Mouse (Mus musculus) spleen, adult 2 months (tissue): ENCODE measurements at regions not wholly inside any gene's neighbourhood (a gene's known extent, or its start where the extent isn't known, plus 50 kb on each side); places are given as distances from the start of the nearest gene placed in this dataset.

ENCODE experiments used
- DNase-seq, 2 experiments: peaks; one replicate each; pipeline versions ENCODE4 v3.0.0 to v3.0.0-alpha.2; 2012 to 2021; ENCODE audit warnings: low spot score in 2 of 2, low read depth in 1 of 2
- H3K27ac ChIP-seq: fragments of 200-500 bp; 2 replicates; pipeline ENCODE4 v1.5.1; 2012; ENCODE audit warnings: low read length, inconsistent platforms; ENCODE audit not compliant: insufficient read depth
- H3K27me3 ChIP-seq: fragments of 200-500 bp; 2 replicates; pipeline ENCODE4 v1.6.1; 2012; ENCODE audit warnings: mild to moderate bottlenecking, moderate library complexity, low read length, inconsistent platforms; ENCODE audit not compliant: control insufficient read depth, insufficient read depth
- H3K36me3 ChIP-seq: fragments of 200-500 bp; 2 replicates; pipeline ENCODE4 v1.6.1; 2012; ENCODE audit warnings: mild to moderate bottlenecking, low read length, inconsistent platforms; ENCODE audit not compliant: control insufficient read depth, insufficient read depth
- H3K4me1 ChIP-seq: fragments of 200-500 bp; 2 replicates; pipeline ENCODE4 v1.6.1; 2011; ENCODE audit warnings: inconsistent platforms; ENCODE audit not compliant: control insufficient read depth, insufficient read depth, insufficient read length
- H3K4me3 ChIP-seq: fragments of 200-500 bp; 2 replicates; pipeline ENCODE4 v1.5.1; 2011; ENCODE audit warnings: mild to moderate bottlenecking, inconsistent platforms; ENCODE audit not compliant: insufficient read depth, insufficient read length; ENCODE audit errors: extremely low read depth
- CTCF ChIP-seq: fragments of 200-500 bp; IDR thresholded peaks from 2 replicates; pipeline ENCODE4 v1.5.1; 2011; ENCODE audit warnings: mild to moderate bottlenecking, inconsistent platforms; ENCODE audit not compliant: insufficient read depth, insufficient read length, insufficient replicate concordance; ENCODE audit errors: extremely low read depth
- POLR2A ChIP-seq: fragments of 200-500 bp; IDR thresholded peaks from 2 replicates; pipeline ENCODE4 v1.6.1; 2011; ENCODE audit warnings: low read depth, low read length, inconsistent platforms
- WGBS: fragments of 180-500 bp; shearing (Covaris S2); methylation state at CpG from one replicate; pipeline ENCODE4 v1.1.7; 2018; 5-methylcytosine and 5-hydroxymethylcytosine counted together

DNA sequence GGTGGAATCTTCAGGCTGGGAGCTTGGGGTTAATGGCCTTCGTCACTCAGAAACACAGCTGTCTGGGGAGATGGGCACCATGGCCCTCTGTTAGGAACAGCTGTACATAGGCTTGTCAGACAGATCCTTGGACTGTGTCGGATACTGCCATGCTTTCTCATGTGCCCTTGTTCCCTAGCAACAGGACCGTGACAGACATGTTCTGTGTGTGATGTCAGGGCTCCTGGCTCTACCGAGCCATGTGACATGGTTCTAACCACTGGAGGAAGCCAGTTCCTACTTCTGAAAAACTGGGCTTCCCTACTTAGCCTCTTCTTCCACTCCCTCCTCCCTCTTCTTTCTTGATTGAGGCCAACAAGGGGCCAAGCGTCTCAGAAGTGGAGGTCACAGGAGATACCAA lies 232.7 kb downstream of the Prex1 start:
- Histone ChIP-seq H3K27me3 (no peaks in the 10 kb centered on the region), H3K4me1 (peaks cover 3% of the 10 kb centered on the region; the same call in 1 of the 2 replicates), H3K4me3 (no peak overlapping the region), H3K27ac (no peak overlapping the region), H3K36me3 (no peaks in the 10 kb centered on the region)
- no peak for DNase-seq
- no peak for TF ChIP-seq CTCF
- WGBS = 50% methylated on average over 5 of the region's 5 CpGs

DNA sequence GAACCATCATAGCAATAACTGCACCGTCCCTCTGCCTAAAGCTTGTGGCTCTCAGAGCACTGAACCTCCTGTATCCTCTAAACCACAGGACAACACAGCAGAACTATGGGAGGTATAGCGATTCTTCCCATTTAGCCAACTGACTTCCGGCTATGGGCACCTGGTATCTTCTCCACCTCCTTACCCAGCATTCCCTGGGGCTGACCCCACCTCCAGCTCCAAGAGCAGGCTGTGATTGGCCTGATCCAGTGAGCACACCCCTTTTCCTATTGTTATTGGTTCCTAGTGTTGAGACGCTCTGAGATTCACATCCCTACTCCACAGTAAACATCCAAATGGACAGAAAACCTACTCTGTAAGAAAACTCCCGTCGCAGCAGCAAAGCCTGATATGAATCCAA lies 236.7 kb downstream of the Prex1 start:
- WGBS = 92% methylated on average over 6 of the region's 6 CpGs
- Histone ChIP-seq H3K4me1 (peaks cover 8% of the 10 kb centered on the region; the same call in 1 of the 2 replicates), H3K36me3 (no peaks in the 10 kb centered on the region), H3K27me3 (no peaks in the 10 kb centered on the region), H3K27ac (no peak overlapping the region), H3K4me3 (no peak overlapping the region)
- TF ChIP-seq CTCF = no peak
- TF ChIP-seq POLR2A = no peak
- no peak for DNase-seq

DNA sequence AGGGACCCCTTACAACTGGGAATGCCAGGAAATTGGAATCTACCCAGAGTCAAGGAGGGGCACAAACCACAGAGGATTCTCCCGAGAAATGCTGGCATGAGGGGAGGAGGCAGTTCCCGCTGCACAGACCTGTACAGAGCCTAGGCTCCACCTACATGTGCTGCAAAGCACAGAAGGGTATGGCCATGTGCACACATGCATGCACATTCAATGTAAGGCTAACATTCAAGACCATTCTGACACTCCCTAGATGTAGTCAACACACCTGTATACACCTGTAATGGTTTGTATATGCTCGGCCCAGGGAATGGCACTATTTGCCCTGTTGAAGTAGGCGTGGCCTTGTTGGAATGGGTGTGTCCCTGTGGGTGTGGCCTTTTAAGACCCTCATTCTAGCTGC lies 238.0 kb downstream of the Prex1 start:
- H3K4me1 ChIP-seq = peaks cover 15% of the 10 kb centered on the region; the same call in 1 of the 2 replicates
- no peaks in the 10 kb centered on the region for H3K27me3 ChIP-seq
- H3K36me3 ChIP-seq = no peaks in the 10 kb centered on the region
- no peak overlapping the region for H3K27ac ChIP-seq
- H3K4me3 ChIP-seq = no peak overlapping the region
- WGBS = 90% methylated on average over 4 of the region's 4 CpGs
- TF ChIP-seq POLR2A (no peak), CTCF (no peak)
- DNase-seq = no peak

DNA sequence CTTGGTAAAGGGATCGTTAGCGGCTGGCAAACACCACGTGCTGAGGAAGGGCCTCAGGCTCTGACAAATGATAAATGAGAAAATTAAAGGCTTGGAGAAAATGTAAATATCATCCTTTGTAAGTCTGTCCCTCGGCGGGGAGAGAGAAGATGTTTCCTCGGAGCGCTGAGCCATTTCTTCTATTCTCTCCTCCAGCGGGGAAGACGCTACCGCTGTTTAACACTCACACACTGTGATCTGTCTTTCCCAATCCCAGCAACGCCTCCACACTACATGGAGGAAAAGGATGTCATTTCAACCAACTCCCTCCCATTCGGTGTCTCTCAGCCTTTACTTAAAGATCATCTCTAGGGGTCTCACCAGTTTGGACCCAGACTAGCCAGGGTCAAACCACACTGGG lies 239.0 kb downstream of the Prex1 start:
- no peak overlapping the region for H3K4me3 ChIP-seq
- TF ChIP-seq POLR2A (no peak), CTCF (no peak)
- peaks cover 18% of the 10 kb centered on the region; the same call in 1 of the 2 replicates for H3K4me1 ChIP-seq
- no peaks in the 10 kb centered on the region for H3K36me3 ChIP-seq
- no peak for DNase-seq
- H3K27ac ChIP-seq = no peak overlapping the region
- WGBS = 93% methylated on average over 12 of the region's 12 CpGs
- H3K27me3 ChIP-seq = no peaks in the 10 kb centered on the region

DNA sequence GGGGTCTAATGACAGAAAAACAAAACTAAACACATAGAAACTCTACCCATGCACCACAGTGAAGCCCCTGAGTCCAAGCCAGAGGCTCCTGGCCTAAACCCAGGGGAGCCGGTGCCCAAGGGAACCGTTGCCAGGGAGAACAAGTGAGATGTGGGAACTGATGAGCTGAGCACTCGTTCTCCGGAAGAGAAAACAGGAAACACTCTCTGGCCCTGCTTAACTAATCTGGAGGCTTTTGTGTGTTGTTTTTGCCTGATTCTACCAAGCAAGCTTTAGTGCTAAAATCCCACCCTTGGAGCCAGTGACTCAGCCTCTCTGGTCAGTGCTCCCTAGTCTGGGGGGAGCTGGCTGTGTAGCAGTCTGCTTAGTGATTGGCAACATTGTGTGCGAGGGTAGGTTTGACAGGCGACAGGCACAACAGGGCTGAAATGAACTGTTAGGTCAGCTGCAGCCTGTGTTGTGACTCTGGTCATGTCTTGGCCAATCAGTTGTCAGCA lies 242.3 kb downstream of the Prex1 start:
- no peaks in the 10 kb centered on the region for H3K36me3 ChIP-seq
- H3K4me1 ChIP-seq = peaks cover 36% of the 10 kb centered on the region; the same call in 1 of the 2 replicates
- TF ChIP-seq POLR2A = no peak
- no peak for TF ChIP-seq CTCF
- no peaks in the 10 kb centered on the region for H3K27me3 ChIP-seq
- H3K27ac ChIP-seq = peak overlapping the region; percentile 65
- H3K4me3 ChIP-seq = no peak overlapping the region
- WGBS = 20% methylated on average over 6 of the region's 6 CpGs
- no peak for DNase-seq

DNA sequence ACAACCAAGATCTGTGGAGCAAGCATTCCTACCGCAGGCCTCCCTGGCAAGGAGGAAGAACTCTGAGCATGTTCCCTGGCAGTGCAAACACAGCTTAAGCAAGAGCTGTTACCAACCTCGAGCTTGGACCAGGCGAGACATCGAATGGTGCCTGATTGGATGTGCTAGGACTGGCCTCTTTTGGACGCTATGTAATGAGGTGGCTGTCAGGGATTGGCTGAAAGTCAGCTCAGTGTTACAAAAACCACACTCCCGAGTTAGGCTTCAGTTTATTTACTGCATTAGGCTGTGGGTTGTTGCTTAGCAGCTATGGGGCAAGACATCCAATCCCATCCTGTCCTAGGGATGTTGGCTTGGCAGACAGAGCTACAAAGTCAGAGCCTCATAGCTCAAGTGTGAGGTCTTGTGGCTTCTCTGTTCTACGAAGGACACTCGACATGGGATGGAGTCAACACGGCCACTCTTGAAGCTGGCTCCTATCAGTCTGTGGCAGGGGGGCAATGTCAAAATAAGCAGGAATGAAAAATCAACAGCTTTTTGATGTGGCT lies 244.5 kb downstream of the Prex1 start:
- whole genome bisulfite sequencing = 81% methylated on average over 9 of the region's 9 CpGs

DNA sequence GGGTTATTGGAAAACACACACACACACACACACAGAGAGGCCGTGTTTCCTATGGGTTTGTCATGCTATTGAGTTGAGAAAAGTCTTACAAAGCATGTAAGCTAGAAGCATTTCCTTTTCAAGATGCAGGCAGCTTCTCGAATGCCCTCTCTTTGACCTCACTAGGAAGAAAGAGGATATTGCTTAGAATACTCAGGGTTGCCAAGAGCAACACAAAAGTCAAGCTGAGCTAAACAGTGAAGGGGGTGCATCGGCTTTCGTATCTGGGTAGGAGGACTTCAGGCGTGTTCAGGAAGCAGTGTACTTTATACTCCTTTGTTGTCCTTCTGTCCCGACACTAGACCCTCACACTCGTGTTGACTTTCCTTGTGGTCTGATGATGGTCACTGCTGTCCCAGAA lies 246.5 kb downstream of the Prex1 start:
- H3K4me3 ChIP-seq = no peak overlapping the region
- TF ChIP-seq CTCF (no peak), POLR2A (no peak)
- H3K27me3 ChIP-seq = no peaks in the 10 kb centered on the region
- 13% methylated on average over 7 of the region's 7 CpGs for WGBS
- no peak overlapping the region for H3K27ac ChIP-seq
- H3K36me3 ChIP-seq = no peaks in the 10 kb centered on the region
- H3K4me1 ChIP-seq = peaks cover 31% of the 10 kb centered on the region; the same call in 1 of the 2 replicates
- DNase-seq = peak in 1 of 2 experiments; percentile 53

More for the DNA sequence above, 244.5 kb downstream of the Prex1 start:
- H3K27ac ChIP-seq = peak overlapping the region; percentile 33; the same call in 1 of the 2 replicates
- peaks cover 36% of the 10 kb centered on the region; the same call in 1 of the 2 replicates for H3K4me1 ChIP-seq
- TF ChIP-seq CTCF (no peak), POLR2A (no peak)
- H3K27me3 ChIP-seq = no peaks in the 10 kb centered on the region
- DNase-seq = no peak
- H3K36me3 ChIP-seq = no peaks in the 10 kb centered on the region
- H3K4me3 ChIP-seq = no peak overlapping the region
